Mouse (Mus musculus) hindbrain, postnatal 0 days (tissue): Measurements from ENCODE around the gene Prrc2b. TPM values are rescaled to one million over a fixed set of nuclear protein-coding genes. Genes with fewer than 3 reads are reported as not detected.

ENCODE experiments used
- ATAC-seq: fragments of 200-750 bp; cut with Nextera tagmentation; 2 replicates; pipeline ENCODE4 v1.8.0; 2017; ENCODE audit warnings: mild to moderate bottlenecking, moderate TSS enrichment, moderate library complexity
- DNase-seq: peaks from one replicate; pipeline ENCODE4 v3.0.0-alpha.2; 2015; ENCODE audit warnings: low spot score
- H3K27ac ChIP-seq: fragments of 300-500 bp; sonication (generic); 2 replicates; pipeline ENCODE4 v1.5.1; 2014; ENCODE audit warnings: mild to moderate bottlenecking
- H3K27me3 ChIP-seq: fragments of 300-500 bp; sonication (generic); 2 replicates; pipeline ENCODE4 v1.6.1; 2014; ENCODE audit warnings: low read length, mixed read lengths; ENCODE audit not compliant: insufficient read depth
- H3K36me3 ChIP-seq: fragments of 300-500 bp; sonication (generic); 2 replicates; pipeline ENCODE4 v1.6.1; 2014; ENCODE audit warnings: low read length, mixed read lengths; ENCODE audit not compliant: insufficient read depth
- H3K4me1 ChIP-seq: fragments of 300-500 bp; sonication (generic); 2 replicates; pipeline ENCODE4 v1.6.1; 2014; ENCODE audit warnings: antibody characterized with exemption, low read length, mixed read lengths; ENCODE audit not compliant: insufficient read depth
- H3K4me2 ChIP-seq: fragments of 300-500 bp; sonication (generic); 2 replicates; pipeline ENCODE4 v1.6.1; 2014; ENCODE audit warnings: low read depth, mild to moderate bottlenecking, low read length, moderate library complexity, mixed read lengths
- H3K4me3 ChIP-seq: fragments of 300-500 bp; sonication (generic); 2 replicates; pipeline ENCODE4 v1.5.1; 2014; ENCODE audit warnings: low read length
- H3K9ac ChIP-seq: fragments of 300-500 bp; sonication (generic); replicated peaks from 2 replicates; pipeline ENCODE4 v1.6.1; 2014; ENCODE audit warnings: mild to moderate bottlenecking, low read length, moderate library complexity, mixed read lengths
- H3K9me3 ChIP-seq: fragments of 300-500 bp; sonication (generic); 2 replicates; pipeline ENCODE4 v1.6.1; 2016; ENCODE audit warnings: low read length, mixed read lengths
- CTCF ChIP-seq: IDR thresholded peaks from 2 replicates; pipeline ENCODE4 v1.5.1; 2016; ENCODE audit warnings: antibody characterized with exemption, control low read depth, low read depth
- WGBS: fragments of 180-500 bp; shearing (Covaris S2); extraction: QIAGEN DNeasy Blood & Tissue Kit; methylation state at CpG from one replicate; pipeline ENCODE4 v1.1.7; 2014; 5-methylcytosine and 5-hydroxymethylcytosine counted together
- polyA plus RNA-seq: library from polyadenylated mRNA; unstranded; fragments of >200 nt; fragmentation: Nextera tagmentation; extraction: Ambion mirVana; gene quantifications from 2 replicates; pipeline ENCODE4 v1.2.1, GENCODE M21; 2015
- total RNA-seq: library from RNA; depleted of rRNA; stranded (reverse); fragments of >200 nt; gene quantifications from 2 replicates; pipeline ENCODE4 v1.2.3, GENCODE M21; 2014

Prrc2b gene
- total and polyA plus RNA-seq, 2 experiments from 2014 or later = 55.9 to 206 TPM

- Histone ChIP-seq H3K4me1 (peaks cover 6% of the 10 kb centered on the region), H3K9me3 (no peaks in the 10 kb centered on the region), H3K4me3 (peak within 1 kb of the TSS; percentile 70), H3K9ac (peak within 1 kb of the TSS; percentile 69), H3K27me3 (no peaks in the 10 kb centered on the region), H3K4me2 (peak within 1 kb of the TSS; percentile 91), H3K36me3 (peaks cover 36% of the 10 kb centered on the region), H3K27ac (peak within 1 kb of the TSS; percentile 85)
- DNase-seq (peak; percentile 98), ATAC-seq (peak; percentile 91)
- no peak for TF ChIP-seq CTCF
- under 1% methylated on average over 54 of the region's 54 CpGs for WGBS
Measured at GRCm38 (mm10) chr2:32235886-32236759, 85.2 kb downstream of the Prrc2b start, which contains the start of gene Pomt1. Gene Pomt1, plus strand, starts transcription at chr2:32236590.

- peak; percentile 63 for TF ChIP-seq CTCF
- peak overlapping the region; percentile 85 for H3K27ac ChIP-seq
- peaks cover 6% of the 10 kb centered on the region for H3K4me1 ChIP-seq
- ATAC-seq = peak; percentile 59
- H3K9ac ChIP-seq = peak overlapping the region; percentile 69
- WGBS = under 1% methylated on average over 20 of the region's 20 CpGs
- peak overlapping the region; percentile 70 for H3K4me3 ChIP-seq
- H3K27me3 ChIP-seq = no peaks in the 10 kb centered on the region
- peak; percentile 84 for DNase-seq
- H3K36me3 ChIP-seq = peaks cover 28% of the 10 kb centered on the region
- peak overlapping the region; percentile 91 for H3K4me2 ChIP-seq
- H3K9me3 ChIP-seq = no peaks in the 10 kb centered on the region
Measured at GRCm38 (mm10) chr2:32236760-32237487, 86.0 kb downstream of the Prrc2b start.

GRCm38 (mm10) chr2:32237571-32237970, 86.7 kb downstream of the Prrc2b start:
- H3K27ac ChIP-seq = 0 out of 2 replicates have a peak overlapping the region, but pooled peaks have one; percentile 85
- 38% methylated on average over 4 of the region's 4 CpGs for WGBS
- ATAC-seq = no peak

GRCm38 (mm10) chr2:32238708-32239435, 88.0 kb downstream of the Prrc2b start:
- no peak for TF ChIP-seq CTCF
- 95% methylated on average over 9 of the region's 9 CpGs for WGBS
- no peak overlapping the region for H3K9ac ChIP-seq
- no peaks in the 10 kb centered on the region for H3K27me3 ChIP-seq
- ATAC-seq (no peak), DNase-seq (no peak)
- H3K4me3 ChIP-seq = no peak overlapping the region
- H3K4me1 ChIP-seq = peaks cover 6% of the 10 kb centered on the region
- H3K27ac ChIP-seq = no peak overlapping the region
- H3K4me2 ChIP-seq = no peak overlapping the region
- peaks cover 11% of the 10 kb centered on the region; the same call in 1 of the 2 replicates for H3K36me3 ChIP-seq
- H3K9me3 ChIP-seq = no peaks in the 10 kb centered on the region

More at GRCm38 (mm10) chr2:32237571-32237970, 86.7 kb downstream of the Prrc2b start:
- Histone ChIP-seq H3K4me3 (peak overlapping the region; percentile 70), H3K27me3 (no peaks in the 10 kb centered on the region), H3K9me3 (no peaks in the 10 kb centered on the region), H3K36me3 (peaks cover 22% of the 10 kb centered on the region), H3K4me1 (peaks cover 6% of the 10 kb centered on the region), H3K9ac (peak overlapping the region; percentile 69; the same call in 1 of the 2 replicates), H3K4me2 (peak overlapping the region; percentile 91)
- no peak for TF ChIP-seq CTCF
- DNase-seq = no peak

- Histone ChIP-seq H3K4me2 (no peak overlapping the region), H3K9ac (no peak overlapping the region), H3K9me3 (no peaks in the 10 kb centered on the region), H3K27ac (no peak overlapping the region), H3K36me3 (peaks cover 9% of the 10 kb centered on the region; the same call in 1 of the 2 replicates), H3K4me3 (no peak overlapping the region), H3K27me3 (no peaks in the 10 kb centered on the region), H3K4me1 (peaks cover under 1% of the 10 kb centered on the region; the same call in 1 of the 2 replicates)
- no peak for ATAC-seq
- no peak for DNase-seq
- 88% methylated on average over 5 of the region's 5 CpGs for WGBS
- TF ChIP-seq CTCF = no peak
Measured at GRCm38 (mm10) chr2:32240591-32240990, 89.7 kb downstream of the Prrc2b start.

GRCm38 (mm10) chr2:32242986-32243385, 92.1 kb downstream of the Prrc2b start:
- H3K9me3 ChIP-seq = no peaks in the 10 kb centered on the region
- H3K4me1 ChIP-seq = no peaks in the 10 kb centered on the region
- no peaks in the 10 kb centered on the region for H3K27me3 ChIP-seq
- ATAC-seq (no peak), DNase-seq (no peak)
- H3K36me3 ChIP-seq = peaks cover 23% of the 10 kb centered on the region; the same call in 1 of the 2 replicates
- WGBS = 87% methylated on average over 4 of the region's 4 CpGs
- TF ChIP-seq CTCF = no peak
- H3K4me3 ChIP-seq = no peak overlapping the region
- no peak overlapping the region for H3K27ac ChIP-seq
- H3K9ac ChIP-seq = no peak overlapping the region
- H3K4me2 ChIP-seq = no peak overlapping the region
